Mouse (Mus musculus) heart, postnatal 25 days (tissue): ENCODE measurements around the gene Slc2a6. TPM values are rescaled to one million over a fixed set of nuclear protein-coding genes. Genes with fewer than 3 reads are reported as not detected.

ENCODE experiments used
- DNase-seq: peaks from one replicate; pipeline ENCODE4 v3.0.0; 2022; ENCODE audit warnings: low spot score
- intact Hi-C: fragments of 180-260 bp; cut with DNase I; formaldehyde crosslinking; loops from one replicate; pipeline ENCODE4 v1.15.1; 2025
- total RNA-seq, 2 experiments: library from RNA; stranded (reverse); gene quantifications; 2 replicates each; pipeline ENCODE4 v1.2.3; 2021

Slc2a6 gene
- total RNA-seq, result under 1 TPM; 0.25 to 0.39 TPM

GRCm38 (mm10) chr2:27027618-27028436 lies at the start of gene Slc2a6:
Gene Slc2a6 (minus strand): TSS chr2:27027998.
- intact Hi-C loops, result no loop called here

GRCm38 (mm10) chr2:27075485-27075884 lies 47.7 kb upstream of the Slc2a6 start:
- intact Hi-C loops, result loop anchor here (5.0 to 10.0 kb wide), 2 partner anchors 47 to 159 kb away; no protein-coding TSS in a partner anchor
- DNase-seq, result no peak

More at GRCm38 (mm10) chr2:27027618-27028436, at the start of gene Slc2a6:
- peak; percentile 77 for DNase-seq

- intact Hi-C loops, result loop anchor here (5.0 to 10.0 kb wide), 2 partner anchors 47 to 160 kb away; no protein-coding TSS in a partner anchor
Measured at GRCm38 (mm10) chr2:27074804-27075203, 47.0 kb upstream of the Slc2a6 start.

GRCm38 (mm10) chr2:27073407-27073806 lies 45.6 kb upstream of the Slc2a6 start:
- intact Hi-C loops, result loop anchor here (10.0 kb wide), 1 partner anchor 161 kb away; no protein-coding TSS in a partner anchor
- DNase-seq, result no peak

More at GRCm38 (mm10) chr2:27074804-27075203, 47.0 kb upstream of the Slc2a6 start:
- DNase-seq, result no peak

GRCm38 (mm10) chr2:27071978-27072377 lies 44.2 kb upstream of the Slc2a6 start, which contains the start of gene Mymk:
Gene Mymk (minus strand): TSS chr2:27072179.
- intact Hi-C loops, result loop anchor here (2.0 to 10.0 kb wide), 2 partner anchors 25 to 163 kb away; no protein-coding TSS in a partner anchor
- no peak for DNase-seq

- intact Hi-C loops, result loop anchor here (2.0 to 10.0 kb wide), 2 partner anchors 24 to 164 kb away; no protein-coding TSS in a partner anchor
- DNase-seq, result peak; percentile 67
Measured at GRCm38 (mm10) chr2:27071137-27071536, 43.3 kb upstream of the Slc2a6 start.

GRCm38 (mm10) chr2:27070247-27070813 lies 42.5 kb upstream of the Slc2a6 start:
- intact Hi-C loops, result loop anchor here (2.0 to 10.0 kb wide), 2 partner anchors 24 to 164 kb away; no protein-coding TSS in a partner anchor

GRCm38 (mm10) chr2:27069646-27070045 lies 41.8 kb upstream of the Slc2a6 start:
- intact Hi-C loops, result loop anchor here (2.0 to 10.0 kb wide), 2 partner anchors 23 to 165 kb away; no protein-coding TSS in a partner anchor
- no peak for DNase-seq

More at GRCm38 (mm10) chr2:27070247-27070813, 42.5 kb upstream of the Slc2a6 start:
- no peak for DNase-seq

GRCm38 (mm10) chr2:27067996-27068395 lies 40.2 kb upstream of the Slc2a6 start:
- intact Hi-C loops, result no loop called here

GRCm38 (mm10) chr2:27067124-27067523 lies 39.3 kb upstream of the Slc2a6 start:
- intact Hi-C loops, result no loop called here

More at GRCm38 (mm10) chr2:27067996-27068395, 40.2 kb upstream of the Slc2a6 start:
- DNase-seq, result no peak

GRCm38 (mm10) chr2:27059187-27059586 lies 31.4 kb upstream of the Slc2a6 start:
- DNase-seq, result no peak
- intact Hi-C loops, result no loop called here

More at GRCm38 (mm10) chr2:27067124-27067523, 39.3 kb upstream of the Slc2a6 start:
- no peak for DNase-seq

GRCm38 (mm10) chr2:27058751-27059150 lies 31.0 kb upstream of the Slc2a6 start:
- DNase-seq, result no peak
- intact Hi-C loops, result no loop called here

GRCm38 (mm10) chr2:27058251-27058650 lies 30.5 kb upstream of the Slc2a6 start:
- intact Hi-C loops, result no loop called here
- no peak for DNase-seq

- intact Hi-C loops, result no loop called here
- no peak for DNase-seq
Measured at GRCm38 (mm10) chr2:27049408-27049807, 21.6 kb upstream of the Slc2a6 start.

GRCm38 (mm10) chr2:27045979-27046770 lies 18.4 kb upstream of the Slc2a6 start:
- peak; percentile 87 for DNase-seq
- intact Hi-C loops, result loop anchor here (2.0 kb wide), 1 partner anchor 25 kb away; no protein-coding TSS in a partner anchor

GRCm38 (mm10) chr2:27044641-27045040 lies 16.8 kb upstream of the Slc2a6 start:
- DNase-seq, result no peak
- intact Hi-C loops, result no loop called here

- intact Hi-C loops, result no loop called here
- peak; percentile 55 for DNase-seq
Measured at GRCm38 (mm10) chr2:27044166-27044565, 16.4 kb upstream of the Slc2a6 start.

- DNase-seq, result peak; percentile 60
- intact Hi-C loops, result loop anchor here (1.0 to 2.0 kb wide), 2 partner anchors 79 to 194 kb away; no protein-coding TSS in a partner anchor
Measured at GRCm38 (mm10) chr2:27043461-27043860, 15.7 kb upstream of the Slc2a6 start.

- intact Hi-C loops, result loop anchor here (2.0 kb wide), 1 partner anchor 81 kb away; no protein-coding TSS in a partner anchor
- DNase-seq, result no peak
Measured at GRCm38 (mm10) chr2:27042131-27042844, 14.5 kb upstream of the Slc2a6 start.
